In genomic region chr1:119525689-119526591, GRCm38 (mm10) we compare ENCODE assay signal across 8 mouse cellular contexts. TPM values are rescaled to one million over a fixed set of nuclear protein-coding genes. Genes with fewer than 3 reads are reported as not detected.
DNase-seq lines count a peak whose midpoint lies in the region; ATAC-seq lines count a peak whose summit lies in the region.

Tmem185b (plus strand) TSS chr1:119526160.

- H3K27ac ChIP-seq in hindbrain, embryonic 12.5 days: peak within 1 kb of the TSS; percentile 83

- WGBS in hindbrain, embryonic 12.5 days: 2% methylated on average over 78 of the region's 82 CpGs

- peak within 1 kb of the TSS; percentile 74 for H3K9ac ChIP-seq in hindbrain, embryonic 12.5 days

- DNase-seq in Muller cell, postnatal 12 days (ENCODE audit: inconsistent ontology term): peak; percentile 95
- peak; percentile 86 for DNase-seq in cerebellum, adult 9-10 months
- peak; percentile 78 to 88 for DNase-seq in frontal cortex, postnatal 14 days (ENCODE audit: low spot score in 2 of 2)
- peak; percentile 90 to 91 for DNase-seq in layer of hippocampus, postnatal 14 days (ENCODE audit: low spot score in 2 of 2)
- DNase-seq in lung, postnatal 10 days: peak; percentile 98
- DNase-seq in ovary, postnatal 14 days (ENCODE audit: low spot score): peak; percentile 91
- DNase-seq in thymus, postnatal 10 days (ENCODE audit: low spot score in 2 of 2): peak; percentile 91

- peaks cover 26% of the 10 kb centered on the region for H3K4me1 ChIP-seq in hindbrain, embryonic 12.5 days

- no peaks in the 10 kb centered on the region for H3K27me3 ChIP-seq in hindbrain, embryonic 12.5 days

- peak; percentile 98 for ATAC-seq in hindbrain, embryonic 12.5 days (ENCODE audit: low FRiP score)

- H3K4me2 ChIP-seq in hindbrain, embryonic 12.5 days (replicated peaks): peak within 1 kb of the TSS; percentile 87

- peaks cover 8% of the 10 kb centered on the region; the same call in 1 of the 2 replicates for H3K9me3 ChIP-seq in hindbrain, embryonic 12.5 days (replicated peaks)

- H3K36me3 ChIP-seq in hindbrain, embryonic 12.5 days: peaks cover 25% of the 10 kb centered on the region

- H3K4me3 ChIP-seq in hindbrain, embryonic 12.5 days: peak within 1 kb of the TSS; percentile 59

RNA-seq across cellular contexts. Expression of gene Tmem185b, which starts in this region (rescaled TPM):
- polyA plus RNA-seq in hindbrain, embryonic 12.5 days (2016; fragmentation: Nextera tagmentation; extraction: Ambion mirVana): 19.9 and 21.9 TPM in 2 replicates
- total RNA-seq in layer of hippocampus, postnatal 14 days (2021): 10 to 100 TPM; 13.3 to 13.5 TPM

Comparison
In these comparisons a context has a peak if more than half of its experiments do, and no peak if none do; other contexts are left out.
1. Peak in every context shown above with its lines: DNase-seq, ATAC-seq, H3K4me3 ChIP-seq and H3K27ac ChIP-seq.